Mouse (Mus musculus) liver, postnatal 0 days (tissue): Measurements from ENCODE around the gene Esyt3.

Experiments
- CTCF ChIP-seq: sonication (generic); IDR thresholded peaks from 2 replicates; pipeline ENCODE4 v1.5.1; 2016; ENCODE audit warnings: antibody characterized with exemption, low read depth
- EP300 ChIP-seq: IDR thresholded peaks from 2 replicates; pipeline ENCODE4 v1.6.1; 2016; ENCODE audit warnings: antibody characterized with exemption, low read depth, mild to moderate bottlenecking

DNA sequence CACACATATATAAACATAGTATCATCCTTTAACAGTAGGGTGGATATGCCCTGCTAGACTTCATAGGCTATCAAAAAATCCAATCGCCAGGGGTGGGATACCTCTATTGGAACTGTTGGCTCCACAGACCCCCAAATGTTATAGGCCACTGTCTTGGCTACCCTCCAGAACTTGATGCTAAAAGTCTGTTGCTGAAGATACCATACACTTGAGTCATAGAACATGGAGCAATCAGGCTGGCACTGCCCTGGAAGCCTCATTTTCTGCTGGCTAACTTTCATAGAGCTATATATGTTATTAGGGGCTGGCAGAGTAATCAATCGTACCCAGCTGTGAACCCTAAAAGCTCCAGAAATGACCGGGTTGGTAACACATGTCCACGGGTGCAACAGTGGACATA lies 32.4 kb downstream of the Esyt3 start:
- TF ChIP-seq CTCF (no peak), EP300 (no peak)
